Mouse (Mus musculus) olfactory bulb, adult 2 months (tissue): Measurements from ENCODE around the gene Fmn2.

Experiments
- CTCF ChIP-seq: fragments of 200-500 bp; IDR thresholded peaks from 2 replicates; pipeline ENCODE4 v1.5.1; 2012; ENCODE audit warnings: low read depth, mild to moderate bottlenecking, low read length, moderate library complexity; ENCODE audit not compliant: insufficient read depth
- POLR2A ChIP-seq: fragments of 200-500 bp; IDR thresholded peaks from 2 replicates; pipeline ENCODE4 v1.6.1; 2012; ENCODE audit warnings: mild to moderate bottlenecking, low read depth, low read length, moderate library complexity; ENCODE audit not compliant: insufficient read depth

GRCm38 (mm10) chr1:174766852-174767251 is 265.2 kb downstream of the Fmn2 start:
- TF ChIP-seq CTCF (no peak), POLR2A (no peak)
